Mouse (Mus musculus) stomach, embryonic 15.5 days (tissue): ENCODE data around the gene March9. TPM values are rescaled to one million over a fixed set of nuclear protein-coding genes. Genes with fewer than 3 reads are reported as not detected.

ENCODE experiments used
- ATAC-seq: fragments of 200-750 bp; cut with Nextera tagmentation; 2 replicates; pipeline ENCODE4 v1.8.0; 2017; ENCODE audit warnings: low read depth, moderate number of reproducible peaks, moderate TSS enrichment; ENCODE audit not compliant: insufficient read depth, low FRiP score
- H3K27ac ChIP-seq: fragments of 300-500 bp; sonication (generic); 2 replicates; pipeline ENCODE4 v1.5.1; 2015; ENCODE audit warnings: mild to moderate bottlenecking, inconsistent platforms
- H3K27me3 ChIP-seq: fragments of 300-500 bp; sonication (generic); replicated peaks from 2 replicates; pipeline ENCODE4 v1.6.1; 2015; ENCODE audit warnings: inconsistent platforms
- H3K36me3 ChIP-seq: fragments of 300-500 bp; sonication (generic); 2 replicates; pipeline ENCODE4 v1.6.1; 2015; ENCODE audit warnings: inconsistent platforms
- H3K4me1 ChIP-seq: fragments of 300-500 bp; sonication (generic); 2 replicates; pipeline ENCODE4 v1.6.1; 2015; ENCODE audit warnings: inconsistent platforms
- H3K4me2 ChIP-seq: fragments of 300-500 bp; sonication (generic); 2 replicates; pipeline ENCODE4 v1.6.1; 2015; ENCODE audit warnings: mild to moderate bottlenecking, inconsistent platforms
- H3K4me3 ChIP-seq: fragments of 300-500 bp; sonication (generic); replicated peaks from 2 replicates; pipeline ENCODE4 v1.5.1; 2015; ENCODE audit warnings: inconsistent platforms
- H3K9ac ChIP-seq: fragments of 300-500 bp; sonication (generic); 2 replicates; pipeline ENCODE4 v1.6.1; 2015; ENCODE audit warnings: inconsistent platforms
- H3K9me3 ChIP-seq: fragments of 300-500 bp; sonication (generic); 2 replicates; pipeline ENCODE4 v1.6.1; 2016; ENCODE audit warnings: inconsistent platforms
- WGBS: fragments of 180-500 bp; shearing (Covaris S2); methylation state at CpG from one replicate; pipeline ENCODE4 v1.1.7; 2015; 5-methylcytosine and 5-hydroxymethylcytosine counted together
- polyA plus RNA-seq: library from polyadenylated mRNA; unstranded; fragments of >200 nt; fragmentation: Nextera tagmentation; extraction: Ambion mirVana; gene quantifications from 2 replicates; pipeline ENCODE4 v1.2.1, GENCODE M21; 2015

Gene March9
- polyA plus RNA-seq, 1 experiment from 2014 or later, result 1.2 TPM

- peak overlapping the region; percentile 59; the same call in 1 of the 2 replicates for H3K27ac ChIP-seq
- ATAC-seq, result no peak
- H3K9ac ChIP-seq, result peak overlapping the region; percentile 53
- WGBS, result 1% methylated on average over 49 of the region's 92 CpGs
- H3K4me2 ChIP-seq, result peak overlapping the region; percentile 96
- peaks cover 14% of the 10 kb centered on the region; the same call in 1 of the 2 replicates for H3K4me1 ChIP-seq
- H3K27me3 ChIP-seq, result 0 out of 2 replicates have a peak, but pooled peaks cover 6% of the 10 kb centered on the region
- H3K9me3 ChIP-seq, result no peaks in the 10 kb centered on the region
- peaks cover 19% of the 10 kb centered on the region for H3K36me3 ChIP-seq
- H3K4me3 ChIP-seq, result peak overlapping the region; percentile 75
Observed at GRCm38 (mm10) chr10:127059174-127059967, 613 bp downstream of the March9 start.

GRCm38 (mm10) chr10:127058708-127059107 is 1.3 kb downstream of the March9 start:
- 8% methylated on average over 8 of the region's 8 CpGs for WGBS
- peaks cover 14% of the 10 kb centered on the region; the same call in 1 of the 2 replicates for H3K4me1 ChIP-seq
- H3K36me3 ChIP-seq, result peaks cover 19% of the 10 kb centered on the region
- ATAC-seq, result no peak
- H3K27ac ChIP-seq, result no peak overlapping the region
- H3K4me3 ChIP-seq, result peak overlapping the region; percentile 75
- no peak overlapping the region for H3K9ac ChIP-seq
- 0 out of 2 replicates have a peak, but pooled peaks cover 6% of the 10 kb centered on the region for H3K27me3 ChIP-seq
- peak overlapping the region; percentile 96 for H3K4me2 ChIP-seq
- H3K9me3 ChIP-seq, result no peaks in the 10 kb centered on the region

GRCm38 (mm10) chr10:127058161-127058560 is 1.8 kb downstream of the March9 start:
- ATAC-seq, result no peak

GRCm38 (mm10) chr10:127056490-127056889 is 3.5 kb downstream of the March9 start:
- H3K9ac ChIP-seq, result no peak overlapping the region
- ATAC-seq, result no peak
- no peak overlapping the region for H3K4me3 ChIP-seq
- no peak overlapping the region for H3K27ac ChIP-seq
- WGBS, result 83% methylated on average over 20 of the region's 20 CpGs
- peaks cover 14% of the 10 kb centered on the region; the same call in 1 of the 2 replicates for H3K4me1 ChIP-seq
- H3K27me3 ChIP-seq, result peaks cover 12% of the 10 kb centered on the region; the same call in 1 of the 2 replicates
- no peak overlapping the region for H3K4me2 ChIP-seq
- peaks cover 19% of the 10 kb centered on the region for H3K36me3 ChIP-seq
- H3K9me3 ChIP-seq, result no peaks in the 10 kb centered on the region

More at GRCm38 (mm10) chr10:127058161-127058560, 1.8 kb downstream of the March9 start:
- Histone ChIP-seq H3K27me3 (0 out of 2 replicates have a peak, but pooled peaks cover 6% of the 10 kb centered on the region), H3K9me3 (no peaks in the 10 kb centered on the region), H3K4me3 (peak overlapping the region; percentile 75), H3K9ac (no peak overlapping the region), H3K36me3 (peaks cover 19% of the 10 kb centered on the region), H3K27ac (no peak overlapping the region), H3K4me2 (peak overlapping the region; percentile 96), H3K4me1 (peaks cover 14% of the 10 kb centered on the region; the same call in 1 of the 2 replicates)
- 1% methylated on average over 9 of the region's 9 CpGs for WGBS

- Histone ChIP-seq H3K9ac (no peak overlapping the region), H3K9me3 (no peaks in the 10 kb centered on the region), H3K4me2 (no peak overlapping the region), H3K4me1 (peaks cover 14% of the 10 kb centered on the region; the same call in 1 of the 2 replicates), H3K36me3 (peaks cover 19% of the 10 kb centered on the region), H3K27ac (no peak overlapping the region), H3K27me3 (peaks cover 18% of the 10 kb centered on the region), H3K4me3 (no peak overlapping the region)
- 83% methylated on average over 8 of the region's 8 CpGs for WGBS
- no peak for ATAC-seq
Observed at GRCm38 (mm10) chr10:127055406-127055805, 4.6 kb downstream of the March9 start.

GRCm38 (mm10) chr10:127054646-127055045 is 5.3 kb downstream of the March9 start:
- Histone ChIP-seq H3K4me1 (peaks cover 18% of the 10 kb centered on the region; the same call in 1 of the 2 replicates), H3K9ac (no peak overlapping the region), H3K27ac (no peak overlapping the region), H3K4me3 (no peak overlapping the region), H3K27me3 (peaks cover 26% of the 10 kb centered on the region), H3K36me3 (peaks cover 19% of the 10 kb centered on the region), H3K9me3 (no peaks in the 10 kb centered on the region), H3K4me2 (no peak overlapping the region)
- WGBS, result 62% methylated on average over 4 of the region's 4 CpGs
- no peak for ATAC-seq

- peak overlapping the region; percentile 26; the same call in 1 of the 2 replicates for H3K4me3 ChIP-seq
- no peak overlapping the region for H3K27ac ChIP-seq
- H3K36me3 ChIP-seq, result peaks cover under 1% of the 10 kb centered on the region; the same call in 1 of the 2 replicates
- peaks cover 14% of the 10 kb centered on the region for H3K4me1 ChIP-seq
- H3K9me3 ChIP-seq, result no peaks in the 10 kb centered on the region
- H3K9ac ChIP-seq, result no peak overlapping the region
- peak overlapping the region; percentile 53 for H3K4me2 ChIP-seq
- H3K27me3 ChIP-seq, result peaks cover 46% of the 10 kb centered on the region
- no peak for ATAC-seq
- WGBS, result 15% methylated on average over 10 of the region's 10 CpGs
Observed at GRCm38 (mm10) chr10:127050119-127050474, 9.9 kb downstream of the March9 start.

- ATAC-seq, result peak; percentile 32; the same call in 1 of the 2 replicates
- peaks cover 46% of the 10 kb centered on the region for H3K27me3 ChIP-seq
Observed at GRCm38 (mm10) chr10:127049395-127050118, 10.4 kb downstream of the March9 start.

GRCm38 (mm10) chr10:127048608-127049394 is 11.2 kb downstream of the March9 start:
- Histone ChIP-seq H3K4me3 (peak overlapping the region; percentile 26), H3K4me2 (peak overlapping the region; percentile 53), H3K4me1 (peaks cover 14% of the 10 kb centered on the region), H3K9ac (no peak overlapping the region), H3K27ac (no peak overlapping the region), H3K9me3 (no peaks in the 10 kb centered on the region), H3K36me3 (peaks cover 9% of the 10 kb centered on the region), H3K27me3 (peaks cover 46% of the 10 kb centered on the region)
- WGBS, result 5% methylated on average over 35 of the region's 35 CpGs
- ATAC-seq, result no peak

More at GRCm38 (mm10) chr10:127049395-127050118, 10.4 kb downstream of the March9 start:
- Histone ChIP-seq H3K4me3 (peak overlapping the region; percentile 26), H3K4me1 (peaks cover 14% of the 10 kb centered on the region), H3K27ac (no peak overlapping the region), H3K9me3 (no peaks in the 10 kb centered on the region), H3K9ac (no peak overlapping the region), H3K36me3 (peaks cover 6% of the 10 kb centered on the region), H3K4me2 (peak overlapping the region; percentile 53)
- WGBS, result 4% methylated on average over 29 of the region's 29 CpGs

GRCm38 (mm10) chr10:127047954-127048353 is 12.0 kb downstream of the March9 start, which contains the start of gene Cyp27b1:
Cyp27b1 (plus strand) TSS chr10:127048250.
- Histone ChIP-seq H3K9ac (no peak within 1 kb of the TSS), H3K27me3 (peaks cover 46% of the 10 kb centered on the region), H3K27ac (no peak within 1 kb of the TSS), H3K4me2 (peak within 1 kb of the TSS; percentile 53), H3K4me1 (peaks cover 14% of the 10 kb centered on the region), H3K36me3 (peaks cover 9% of the 10 kb centered on the region), H3K4me3 (peak within 1 kb of the TSS; percentile 26), H3K9me3 (no peaks in the 10 kb centered on the region)
- ATAC-seq, result no peak
- WGBS, result 36% methylated on average over 5 of the region's 5 CpGs

- no peaks in the 10 kb centered on the region for H3K9me3 ChIP-seq
- peaks cover 7% of the 10 kb centered on the region for H3K27me3 ChIP-seq
- 91% methylated on average over 6 of the region's 6 CpGs for WGBS
- H3K4me1 ChIP-seq, result 0 out of 2 replicates have a peak, but pooled peaks cover 6% of the 10 kb centered on the region
- H3K9ac ChIP-seq, result no peak overlapping the region
- no peak overlapping the region for H3K4me3 ChIP-seq
- no peak overlapping the region for H3K27ac ChIP-seq
- no peak for ATAC-seq
- no peak overlapping the region for H3K4me2 ChIP-seq
- peaks cover 9% of the 10 kb centered on the region for H3K36me3 ChIP-seq
Observed at GRCm38 (mm10) chr10:127043187-127043586, 16.8 kb downstream of the March9 start.
